Mouse (Mus musculus): ENCODE measurements around the gene Fscn2. TPM values are rescaled to one million over a fixed set of nuclear protein-coding genes. Genes with fewer than 3 reads are reported as not detected.

The Fscn2 gene
- total and polyA plus RNA-seq, 3 experiments: not detected

GRCm38 (mm10) chr11:120376302-120377160 is 15.2 kb downstream of the Fscn2 start:
- peaks cover 11 to 18% of the 10 kb centered on the region in 2 experiments for H3K4me1 ChIP-seq (ENCODE audit: control insufficient read depth in 1 of 2, insufficient read depth in 2 of 2)
- no peak for TF ChIP-seq BHLHE40 (IDR thresholded peaks at IDR 0.05; ENCODE audit: low read depth, low read length)
- no peak for TF ChIP-seq USF2 (conservative IDR thresholded peaks at IDR 0.05; ENCODE audit: low read depth, low read length)
- TF ChIP-seq CHD2 (IDR thresholded peaks at IDR 0.05; ENCODE audit: low read length): no peak
- TF ChIP-seq HCFC1 (IDR thresholded peaks at IDR 0.05; ENCODE audit: low read depth, low read length): no peak
- no peak for TF ChIP-seq IRF4 (IDR thresholded peaks at IDR 0.05; ENCODE audit: low read depth, low read length)
- TF ChIP-seq RCOR1 (conservative IDR thresholded peaks at IDR 0.05; ENCODE audit: low read depth, low read length): no peak
- peaks cover 37 to 83% of the 10 kb centered on the region in 2 experiments for H3K36me3 ChIP-seq (replicated peaks in 1 of 2; ENCODE audit: control insufficient read depth in 1 of 2, insufficient read depth in 1 of 2, low read length in 1 of 2)
- no peak overlapping the region for H3K9ac ChIP-seq (ENCODE audit: insufficient read depth, low read depth)
- no peak overlapping the region for H3K4me3 ChIP-seq (replicated peaks in 1 of 3; ENCODE audit: low read depth in 2 of 3, low read length in 2 of 3, poor library complexity in 1 of 3)
- no peak overlapping the region for H3K27ac ChIP-seq (ENCODE audit: insufficient read depth, low read depth)
- no peaks in the 10 kb centered on the region for H3K79me2 ChIP-seq (replicated peaks; ENCODE audit: control insufficient read depth, extremely low read depth, insufficient read depth, poor library complexity, severe bottlenecking)
- H3K9me3 ChIP-seq (replicated peaks; ENCODE audit: low read length): no peaks in the 10 kb centered on the region
- no peak overlapping the region for H3K4me2 ChIP-seq (ENCODE audit: insufficient read depth, low read depth, poor library complexity, severe bottlenecking)
- DNase-seq (ENCODE audit: extremely low read depth): no peak
- dilution Hi-C loops (cut with MboI; ENCODE audit: extremely low pct_ligation_motif_present, extremely low pct_unique_long_range_greater_than_20kb, low sequenced_read_pairs): no loop called here
- in situ Hi-C loops (cut with MboI; ENCODE audit: low pct_ligation_motif_present, low pct_unique_long_range_greater_than_20kb, low sequenced_read_pairs): no loop called here
- H3K27me3 ChIP-seq (replicated peaks): no peaks in the 10 kb centered on the region

- Histone ChIP-seq H3K27me3 (replicated peaks) (no peaks in the 10 kb centered on the region), H3K4me2 (ENCODE audit: insufficient read depth, low read depth, poor library complexity, severe bottlenecking) (peak overlapping the region; percentile 88; the same call in 1 of the 2 replicates), H3K9ac (ENCODE audit: insufficient read depth, low read depth) (no peak overlapping the region), H3K4me3 (replicated peaks in 1 of 3; ENCODE audit: low read depth in 2 of 3, low read length in 2 of 3, poor library complexity in 1 of 3) (peak overlapping the region in 1 of 3 experiments; percentile 76), H3K27ac (ENCODE audit: insufficient read depth, low read depth) (no peak overlapping the region), H3K4me1 (ENCODE audit: control insufficient read depth in 1 of 2, insufficient read depth in 2 of 2) (peaks cover 11 to 18% of the 10 kb centered on the region in 2 experiments), H3K79me2 (replicated peaks; ENCODE audit: control insufficient read depth, extremely low read depth, insufficient read depth, poor library complexity, severe bottlenecking) (no peaks in the 10 kb centered on the region), H3K36me3 (replicated peaks in 1 of 2; ENCODE audit: control insufficient read depth in 1 of 2, insufficient read depth in 1 of 2, low read length in 1 of 2) (peaks cover 44 to 83% of the 10 kb centered on the region in 2 experiments), H3K9me3 (replicated peaks; ENCODE audit: low read length) (no peaks in the 10 kb centered on the region)
- no peak for DNase-seq (ENCODE audit: extremely low read depth)
- TF ChIP-seq MEF2A (IDR thresholded peaks at IDR 0.05; ENCODE audit: borderline replicate concordance, low read depth, low read length) (no peak), SIN3A (IDR thresholded peaks at IDR 0.05; ENCODE audit: low read length) (no peak), RAD21 (IDR thresholded peaks at IDR 0.05; ENCODE audit: low read depth, low read length) (no peak), TCF12 (IDR thresholded peaks at IDR 0.05; ENCODE audit: low read depth, low read length) (no peak), SMC3 (IDR thresholded peaks at IDR 0.05; ENCODE audit: low read depth, low read length) (no peak), BHLHE40 (IDR thresholded peaks at IDR 0.05; ENCODE audit: low read depth, low read length) (no peak), ELF1 (IDR thresholded peaks at IDR 0.05; ENCODE audit: low read depth, low read length) (no peak), USF1 (IDR thresholded peaks at IDR 0.05; ENCODE audit: low read depth, low read length) (no peak), POLR2A (IDR thresholded peaks at IDR 0.05; ENCODE audit: low read depth, low read length) (no peak), CTCF (conservative IDR thresholded peaks at IDR 0.05 in 1 of 2, IDR thresholded peaks at IDR 0.05 in 1 of 2; ENCODE audit: low read depth in 2 of 2, low read length in 2 of 2) (no peak), POLR2AphosphoS2 (IDR thresholded peaks at IDR 0.05; ENCODE audit: low read depth, low read length) (no peak)
- dilution Hi-C loops (cut with MboI; ENCODE audit: extremely low pct_ligation_motif_present, extremely low pct_unique_long_range_greater_than_20kb, low sequenced_read_pairs): no loop called here
- in situ Hi-C loops (cut with MboI; ENCODE audit: low pct_ligation_motif_present, low pct_unique_long_range_greater_than_20kb, low sequenced_read_pairs): no loop called here
Observed at GRCm38 (mm10) chr11:120377337-120377736, 16.0 kb downstream of the Fscn2 start.
